Mouse (Mus musculus): ENCODE measurements around the gene Plpp3. TPM values are rescaled to one million over a fixed set of nuclear protein-coding genes. Genes with fewer than 3 reads are reported as not detected.

Plpp3 gene
- polyA plus RNA-seq, 1 experiment from 2014 or later, result 48.6 TPM

GRCm38 (mm10) chr4:105250946-105251345 is 93.8 kb downstream of the Plpp3 start:
- no peak overlapping the region for H3K4me3 ChIP-seq (ENCODE audit: low read depth, low read length)
- H3K36me3 ChIP-seq (ENCODE audit: control insufficient read depth, insufficient read depth, low read length), result no peaks in the 10 kb centered on the region
- H3K4me2 ChIP-seq (ENCODE audit: low read length), result no peak overlapping the region
- peaks cover 5% of the 10 kb centered on the region; the same call in 1 of the 2 replicates for H3K4me1 ChIP-seq (ENCODE audit: control insufficient read depth, insufficient read depth, low read length)
- H3K27ac ChIP-seq (ENCODE audit: low read depth, low read length), result no peak overlapping the region
- no peak overlapping the region for H3K9ac ChIP-seq (ENCODE audit: low read length)
- WGBS, result 83% methylated on average over 3 of the region's 3 CpGs
- ATAC-seq (no peak), DNase-seq (ENCODE audit: low spot score) (no peak)
- H3K27me3 ChIP-seq (replicated peaks; ENCODE audit: control insufficient read depth, insufficient read depth, low read length), result no peaks in the 10 kb centered on the region
- no peaks in the 10 kb centered on the region for H3K9me3 ChIP-seq (replicated peaks; ENCODE audit: control insufficient read depth, low read length)

DNA sequence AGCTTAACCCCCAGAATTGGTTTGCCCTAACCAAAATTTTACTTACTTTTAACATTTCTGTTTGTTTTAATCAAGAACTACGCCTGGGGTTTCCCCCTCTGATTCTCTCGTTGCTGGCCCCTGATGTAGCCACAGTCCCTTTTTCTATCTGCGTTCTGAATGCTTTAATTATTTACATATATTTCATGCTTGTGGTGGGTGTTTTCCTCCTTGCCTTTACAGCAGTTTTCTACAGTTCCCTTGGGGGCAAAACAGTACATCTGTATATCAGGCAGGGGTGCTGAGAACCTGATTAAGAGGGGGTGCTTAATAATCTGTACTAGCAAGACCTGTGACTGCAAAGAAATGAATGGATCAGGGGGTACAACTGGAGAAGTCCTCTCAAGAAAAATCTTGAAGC is 94.9 kb downstream of the Plpp3 start:
- Histone ChIP-seq H3K36me3 (ENCODE audit: control insufficient read depth, insufficient read depth, low read length) (no peaks in the 10 kb centered on the region), H3K27ac (ENCODE audit: low read depth, low read length) (no peak overlapping the region), H3K4me1 (ENCODE audit: control insufficient read depth, insufficient read depth, low read length) (peaks cover 3% of the 10 kb centered on the region; the same call in 1 of the 2 replicates), H3K27me3 (replicated peaks; ENCODE audit: control insufficient read depth, insufficient read depth, low read length) (no peaks in the 10 kb centered on the region), H3K9me3 (replicated peaks; ENCODE audit: control insufficient read depth, low read length) (no peaks in the 10 kb centered on the region), H3K4me2 (ENCODE audit: low read length) (no peak overlapping the region), H3K4me3 (ENCODE audit: low read depth, low read length) (no peak overlapping the region), H3K9ac (ENCODE audit: low read length) (no peak overlapping the region)
- WGBS, result 79% methylated on average over 3 of the region's 3 CpGs
- DNase-seq (ENCODE audit: low spot score) (no peak), ATAC-seq (no peak)

GRCm38 (mm10) chr4:105252571-105253200 is 95.5 kb downstream of the Plpp3 start:
- H3K27me3 ChIP-seq (replicated peaks; ENCODE audit: control insufficient read depth, insufficient read depth, low read length), result no peaks in the 10 kb centered on the region
- H3K4me3 ChIP-seq (ENCODE audit: low read depth, low read length), result no peak overlapping the region
- no peaks in the 10 kb centered on the region for H3K9me3 ChIP-seq (replicated peaks; ENCODE audit: control insufficient read depth, low read length)
- WGBS, result 88% methylated on average over 5 of the region's 5 CpGs
- DNase-seq (ENCODE audit: low spot score) (no peak), ATAC-seq (no peak)
- no peak overlapping the region for H3K27ac ChIP-seq (ENCODE audit: low read depth, low read length)
- H3K4me2 ChIP-seq (ENCODE audit: low read length), result no peak overlapping the region
- H3K36me3 ChIP-seq (ENCODE audit: control insufficient read depth, insufficient read depth, low read length), result no peaks in the 10 kb centered on the region
- peaks cover 3% of the 10 kb centered on the region; the same call in 1 of the 2 replicates for H3K4me1 ChIP-seq (ENCODE audit: control insufficient read depth, insufficient read depth, low read length)
- no peak overlapping the region for H3K9ac ChIP-seq (ENCODE audit: low read length)

DNA sequence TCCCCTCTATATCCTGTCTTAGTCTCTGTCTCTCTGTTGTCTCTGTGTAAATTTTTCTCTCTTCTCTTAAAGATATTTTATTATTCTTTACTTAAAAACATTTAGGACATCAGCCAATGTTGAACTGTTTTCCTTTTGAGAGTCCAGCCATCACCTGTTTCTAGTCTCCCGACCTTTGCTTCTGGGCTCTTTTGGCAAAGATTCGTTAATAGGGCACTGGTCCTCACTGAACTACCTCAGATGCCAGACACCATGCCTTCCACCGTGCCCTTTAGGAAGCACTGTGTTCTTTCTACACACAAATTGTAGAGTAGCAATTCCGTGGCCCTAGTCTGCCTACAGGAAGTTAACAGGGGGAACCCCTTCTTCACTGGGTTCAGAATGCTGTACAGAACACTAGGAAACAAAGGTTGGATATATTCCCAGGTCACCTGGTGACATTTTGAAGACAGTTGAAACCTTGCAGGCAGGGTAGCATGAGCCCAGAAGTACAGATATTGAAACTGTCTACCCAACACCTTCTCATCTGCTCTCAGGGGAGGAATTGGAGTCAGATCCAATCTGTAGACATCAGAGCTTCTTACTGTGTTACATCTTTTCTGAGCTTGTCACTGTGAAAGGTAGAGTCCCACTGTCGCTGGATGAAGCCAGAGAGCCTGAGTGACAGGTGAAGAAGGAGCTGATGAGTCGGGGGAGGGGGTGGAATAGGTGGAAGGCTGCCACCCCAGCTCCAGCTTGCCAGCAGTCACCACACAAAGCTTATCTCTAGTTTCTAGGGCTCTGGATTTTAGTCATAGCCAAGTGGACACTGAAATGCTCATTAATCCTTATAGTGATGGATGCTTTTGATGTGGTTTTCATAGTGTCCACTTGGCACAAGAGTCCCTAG is 96.5 kb downstream of the Plpp3 start:
- Histone ChIP-seq H3K9me3 (replicated peaks; ENCODE audit: control insufficient read depth, low read length) (no peaks in the 10 kb centered on the region), H3K4me1 (ENCODE audit: control insufficient read depth, insufficient read depth, low read length) (peaks cover 3% of the 10 kb centered on the region; the same call in 1 of the 2 replicates), H3K27ac (ENCODE audit: low read depth, low read length) (no peak overlapping the region), H3K4me2 (ENCODE audit: low read length) (no peak overlapping the region), H3K27me3 (replicated peaks; ENCODE audit: control insufficient read depth, insufficient read depth, low read length) (no peaks in the 10 kb centered on the region), H3K36me3 (ENCODE audit: control insufficient read depth, insufficient read depth, low read length) (no peaks in the 10 kb centered on the region), H3K9ac (ENCODE audit: low read length) (no peak overlapping the region), H3K4me3 (ENCODE audit: low read depth, low read length) (no peak overlapping the region)
- DNase-seq (ENCODE audit: low spot score) (no peak), ATAC-seq (no peak)
- 75% methylated on average over 6 of the region's 6 CpGs for WGBS

DNA sequence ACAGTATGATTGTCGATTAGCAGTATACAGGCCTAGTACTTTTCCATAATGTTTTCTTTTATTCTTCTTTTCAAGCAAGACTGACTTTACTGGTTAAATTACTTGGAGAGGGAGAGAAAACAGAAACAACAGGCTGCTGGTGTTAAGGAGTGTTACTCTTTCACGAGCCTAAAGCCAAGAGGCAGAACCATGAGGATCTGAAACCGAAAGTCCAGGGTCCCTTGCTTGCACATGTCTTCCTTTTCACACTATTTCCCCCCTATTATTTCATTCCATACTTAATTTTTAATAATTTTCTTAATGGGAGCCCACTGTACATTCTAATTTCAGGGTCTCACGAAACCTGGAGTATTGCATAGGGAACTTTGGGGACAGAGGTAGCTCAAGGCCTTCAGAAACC is 97.2 kb downstream of the Plpp3 start:
- no peak for ATAC-seq
- WGBS, result 89% methylated on average over 4 of the region's 4 CpGs

DNA sequence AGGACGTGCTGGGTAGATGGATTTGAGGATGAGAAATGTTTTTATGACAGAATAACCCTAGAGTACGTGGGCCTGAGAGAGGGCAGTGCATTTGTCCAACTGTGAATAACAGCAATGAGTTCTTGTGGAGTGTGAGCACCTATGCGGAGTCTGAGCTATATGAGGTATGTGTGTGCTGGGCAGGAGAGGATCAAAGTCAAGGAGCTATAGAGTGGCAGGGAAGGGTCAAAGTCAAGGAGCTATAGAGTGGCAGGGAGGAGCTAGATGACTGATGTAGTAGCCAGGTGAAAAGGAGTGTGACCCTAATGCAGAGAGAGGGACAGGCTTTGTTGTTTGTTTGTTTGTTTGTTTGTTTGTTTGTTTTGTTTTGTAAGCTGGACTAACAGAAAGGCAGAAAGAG is 98.0 kb downstream of the Plpp3 start:
- Histone ChIP-seq H3K4me2 (ENCODE audit: low read length) (no peak overlapping the region), H3K27me3 (replicated peaks; ENCODE audit: control insufficient read depth, insufficient read depth, low read length) (no peaks in the 10 kb centered on the region), H3K9me3 (replicated peaks; ENCODE audit: control insufficient read depth, low read length) (no peaks in the 10 kb centered on the region), H3K9ac (ENCODE audit: low read length) (no peak overlapping the region), H3K27ac (ENCODE audit: low read depth, low read length) (no peak overlapping the region), H3K36me3 (ENCODE audit: control insufficient read depth, insufficient read depth, low read length) (no peaks in the 10 kb centered on the region), H3K4me1 (ENCODE audit: control insufficient read depth, insufficient read depth, low read length) (no peaks in the 10 kb centered on the region), H3K4me3 (ENCODE audit: low read depth, low read length) (no peak overlapping the region)
- DNase-seq (ENCODE audit: low spot score) (no peak), ATAC-seq (no peak)
- WGBS, result 89% methylated on average over 3 of the region's 3 CpGs

More for the DNA sequence above, 97.2 kb downstream of the Plpp3 start:
- H3K36me3 ChIP-seq (ENCODE audit: control insufficient read depth, insufficient read depth, low read length), result no peaks in the 10 kb centered on the region
- no peak overlapping the region for H3K4me2 ChIP-seq (ENCODE audit: low read length)
- no peak for DNase-seq (ENCODE audit: low spot score)
- H3K4me1 ChIP-seq (ENCODE audit: control insufficient read depth, insufficient read depth, low read length), result peaks cover 3% of the 10 kb centered on the region; the same call in 1 of the 2 replicates
- no peaks in the 10 kb centered on the region for H3K27me3 ChIP-seq (replicated peaks; ENCODE audit: control insufficient read depth, insufficient read depth, low read length)
- no peak overlapping the region for H3K4me3 ChIP-seq (ENCODE audit: low read depth, low read length)
- no peak overlapping the region for H3K27ac ChIP-seq (ENCODE audit: low read depth, low read length)
- H3K9me3 ChIP-seq (replicated peaks; ENCODE audit: control insufficient read depth, low read length), result no peaks in the 10 kb centered on the region
- H3K9ac ChIP-seq (ENCODE audit: low read length), result no peak overlapping the region

GRCm38 (mm10) chr4:105257667-105258560 is 100.8 kb downstream of the Plpp3 start:
- DNase-seq (ENCODE audit: low spot score) (no peak), ATAC-seq (no peak)
- Histone ChIP-seq H3K27me3 (replicated peaks; ENCODE audit: control insufficient read depth, insufficient read depth, low read length) (no peaks in the 10 kb centered on the region), H3K4me1 (ENCODE audit: control insufficient read depth, insufficient read depth, low read length) (no peaks in the 10 kb centered on the region), H3K27ac (ENCODE audit: low read depth, low read length) (no peak overlapping the region), H3K9me3 (replicated peaks; ENCODE audit: control insufficient read depth, low read length) (no peaks in the 10 kb centered on the region), H3K36me3 (ENCODE audit: control insufficient read depth, insufficient read depth, low read length) (no peaks in the 10 kb centered on the region), H3K4me3 (ENCODE audit: low read depth, low read length) (no peak overlapping the region), H3K9ac (ENCODE audit: low read length) (no peak overlapping the region), H3K4me2 (ENCODE audit: low read length) (no peak overlapping the region)
- WGBS, result 86% methylated on average over 11 of the region's 11 CpGs

- H3K27me3 ChIP-seq (replicated peaks; ENCODE audit: control insufficient read depth, insufficient read depth, low read length), result no peaks in the 10 kb centered on the region
- H3K4me1 ChIP-seq (ENCODE audit: control insufficient read depth, insufficient read depth, low read length), result no peaks in the 10 kb centered on the region
- H3K9me3 ChIP-seq (replicated peaks; ENCODE audit: control insufficient read depth, low read length), result no peaks in the 10 kb centered on the region
- 86% methylated on average over 2 of the region's 2 CpGs for WGBS
- H3K4me2 ChIP-seq (ENCODE audit: low read length), result no peak overlapping the region
- no peak overlapping the region for H3K9ac ChIP-seq (ENCODE audit: low read length)
- no peak for ATAC-seq
- H3K27ac ChIP-seq (ENCODE audit: low read depth, low read length), result no peak overlapping the region
- no peak for DNase-seq (ENCODE audit: low spot score)
- no peaks in the 10 kb centered on the region for H3K36me3 ChIP-seq (ENCODE audit: control insufficient read depth, insufficient read depth, low read length)
- H3K4me3 ChIP-seq (ENCODE audit: low read depth, low read length), result no peak overlapping the region
Measured at GRCm38 (mm10) chr4:105260385-105260784, 103.2 kb downstream of the Plpp3 start.
